Mouse (Mus musculus) heart, adult 2 months (tissue): ENCODE results near the gene Crp.

Experiments
- CTCF ChIP-seq: fragments of 200-600 bp; IDR thresholded peaks from 2 replicates; pipeline ENCODE4 v1.8.1; 2022; ENCODE audit warnings: antibody characterized with exemption, mild to moderate bottlenecking, moderate library complexity
- EP300 ChIP-seq: fragments of 200-500 bp; IDR thresholded peaks from 2 replicates; pipeline ENCODE4 v1.6.1; 2011; ENCODE audit warnings: low read depth, low read length, control low read depth; ENCODE audit not compliant: insufficient read depth

GRCm38 (mm10) chr1:172649396-172649795 is 48.5 kb upstream of the Crp start:
- TF ChIP-seq EP300 (no peak), CTCF (no peak)
